Mouse (Mus musculus) erythroid progenitor cell, adult 5-6 weeks (primary cell): ENCODE data around the gene Mrtfb. TPM values are rescaled to one million over a fixed set of nuclear protein-coding genes. Genes with fewer than 3 reads are reported as not detected.

Experiments
- ATAC-seq: replicated peaks from 2 replicates; pipeline ENCODE4 v1.8.0; 2016; ENCODE audit warnings: moderate number of reproducible peaks, mild to moderate bottlenecking, moderate TSS enrichment, inconsistent platforms; ENCODE audit not compliant: poor library complexity, low FRiP score, severe bottlenecking
- total RNA-seq, 2 experiments: library from RNA; stranded (forward) in 1 of 2; stranded (reverse) in 1 of 2; fragments of 150-400 nt in 1 of 2; fragments of 186-747, 209-891 nt in 1 of 2; gene quantifications; 2 replicates each; pipeline versions ENCODE4 v1.2.3 to v1.2.4; 2015 to 2017; ENCODE audit warnings: low replicate concordance in 2 of 2

The Mrtfb gene
- total RNA-seq, 2 experiments from 2014 or later: 1.1 to 4.6 TPM

GRCm38 (mm10) chr16:13372899-13373533 is 116.7 kb downstream of the Mrtfb start:
- ATAC-seq: 0 out of 2 replicates have a peak, but pooled peaks have one; percentile 30

- ATAC-seq: no peak
These were observed 120.7 kb downstream of the Mrtfb start for GRCm38 (mm10) chr16:13376947-13377486.

GRCm38 (mm10) chr16:13378157-13378556 is 121.9 kb downstream of the Mrtfb start:
- ATAC-seq: no peak

- ATAC-seq: no peak
These were observed 123.6 kb downstream of the Mrtfb start for GRCm38 (mm10) chr16:13379865-13380264.

- ATAC-seq: no peak
These were observed 125.5 kb downstream of the Mrtfb start for GRCm38 (mm10) chr16:13381771-13382170.

GRCm38 (mm10) chr16:13387306-13387705 is 131.0 kb downstream of the Mrtfb start:
- no peak for ATAC-seq

GRCm38 (mm10) chr16:13400375-13400774 is 144.1 kb downstream of the Mrtfb start:
- no peak for ATAC-seq

GRCm38 (mm10) chr16:13401591-13401990 is 145.3 kb downstream of the Mrtfb start:
- no peak for ATAC-seq

- ATAC-seq: no peak
These were observed 148.4 kb downstream of the Mrtfb start for GRCm38 (mm10) chr16:13404656-13405055.

GRCm38 (mm10) chr16:13405403-13405802 is 149.1 kb downstream of the Mrtfb start:
- ATAC-seq: no peak

- no peak; the same call in 1 of the 2 replicates for ATAC-seq
These were observed 153.4 kb downstream of the Mrtfb start for GRCm38 (mm10) chr16:13409530-13410163.

- ATAC-seq: no peak
These were observed 154.5 kb downstream of the Mrtfb start for GRCm38 (mm10) chr16:13410760-13411159.

GRCm38 (mm10) chr16:13411531-13411930 is 155.2 kb downstream of the Mrtfb start:
- no peak for ATAC-seq

- no peak for ATAC-seq
These were observed 158.3 kb downstream of the Mrtfb start for GRCm38 (mm10) chr16:13414566-13414965.

- no peak for ATAC-seq
These were observed 158.7 kb downstream of the Mrtfb start for GRCm38 (mm10) chr16:13414972-13415371.

- no peak for ATAC-seq
These were observed 159.2 kb downstream of the Mrtfb start for GRCm38 (mm10) chr16:13415465-13415864.

- no peak for ATAC-seq
These were observed 160.2 kb downstream of the Mrtfb start for GRCm38 (mm10) chr16:13416465-13416864.

- ATAC-seq: no peak
These were observed 161.6 kb downstream of the Mrtfb start for GRCm38 (mm10) chr16:13417904-13418303.

GRCm38 (mm10) chr16:13419752-13420151 is 163.5 kb downstream of the Mrtfb start:
- ATAC-seq: no peak

GRCm38 (mm10) chr16:13422522-13422921 is 166.2 kb downstream of the Mrtfb start:
- no peak for ATAC-seq
